Mouse (Mus musculus): ENCODE measurements around the gene Defb22.

Gene Defb22

DNA sequence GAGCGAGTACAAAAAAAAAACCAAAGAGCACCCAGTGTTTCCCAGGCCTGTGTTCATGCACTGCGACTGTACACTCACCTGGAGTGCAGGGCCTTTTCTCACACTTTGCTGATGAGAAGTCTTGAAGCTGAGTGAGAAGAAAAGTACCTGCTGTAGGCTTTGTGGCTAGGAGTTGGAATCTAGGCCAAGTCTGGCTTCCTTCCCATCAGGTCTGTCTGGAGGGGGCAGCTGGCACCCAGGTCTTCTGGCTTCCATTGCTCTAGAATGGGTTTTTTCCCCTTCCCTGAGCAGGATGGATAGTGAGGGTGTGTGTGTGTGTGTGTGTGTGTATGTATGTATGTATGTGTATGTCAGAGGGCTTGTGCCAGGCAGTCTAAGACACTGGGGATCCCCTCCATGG is 50.1 kb downstream of the Defb22 start:
- no peak for DNase-seq (ENCODE audit: low spot score in 2 of 2)

DNA sequence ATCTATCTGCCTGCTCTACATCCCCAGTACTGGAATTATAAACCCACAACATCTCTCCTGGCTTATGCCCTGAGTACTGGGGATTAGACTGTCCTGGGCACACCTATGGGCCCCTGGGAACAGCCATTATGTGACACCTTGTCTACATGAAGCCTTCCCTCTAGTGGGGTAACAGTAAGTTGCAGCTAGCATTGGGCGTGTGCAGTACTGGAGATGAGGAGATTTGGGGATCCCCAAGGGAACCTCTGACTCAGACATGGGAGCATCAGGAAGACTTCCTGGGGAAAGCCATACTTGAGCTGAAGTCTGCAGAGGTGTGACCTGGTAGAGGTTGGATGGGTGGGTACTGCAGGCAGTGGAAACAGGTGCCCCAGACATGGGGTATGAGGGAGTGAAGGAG is 51.0 kb downstream of the Defb22 start:
- no peak for DNase-seq (ENCODE audit: low spot score in 2 of 2)

DNA sequence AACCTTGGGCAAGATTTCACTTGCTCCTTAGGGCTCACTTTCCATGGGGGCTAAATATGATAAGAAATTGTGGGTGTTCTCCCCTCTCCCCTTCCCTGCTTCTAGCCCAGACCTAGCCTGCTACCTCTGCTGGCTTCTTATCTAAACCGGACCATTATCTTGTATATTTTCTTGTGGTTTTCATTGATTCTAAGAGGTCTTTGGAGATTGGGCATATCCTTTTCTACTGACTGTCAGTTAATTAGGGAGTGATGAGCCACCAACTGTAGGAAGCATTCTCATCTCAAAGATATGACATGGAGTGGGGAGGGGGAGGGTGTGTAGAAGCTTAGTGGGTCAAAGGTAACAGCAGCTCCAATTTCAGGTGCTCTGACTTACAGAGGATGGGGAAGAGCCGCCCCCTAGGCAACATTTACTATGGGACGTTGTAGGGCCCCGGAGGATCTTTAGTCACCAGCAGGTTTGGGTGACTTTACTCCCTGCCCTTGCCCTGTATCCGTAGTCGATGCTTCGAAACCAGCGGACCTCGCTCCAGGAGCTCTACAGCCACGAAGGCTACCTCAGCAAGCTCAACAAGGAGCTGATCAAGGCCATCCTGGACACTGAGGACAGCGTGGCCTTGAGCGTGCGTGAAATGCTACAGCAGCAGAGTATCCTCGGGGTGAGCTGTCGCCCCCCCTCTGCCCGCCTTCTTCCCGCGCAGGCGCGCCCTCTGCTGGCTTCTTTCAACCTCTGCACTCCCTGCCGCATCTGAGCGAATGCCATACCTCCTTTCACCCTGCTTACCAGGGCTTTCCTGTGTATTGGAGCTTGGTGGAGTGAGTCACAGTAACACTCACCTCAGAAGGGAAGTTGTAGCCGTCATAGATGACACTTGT is 52.7 kb downstream of the Defb22 start:
- DNase-seq (ENCODE audit: low spot score in 2 of 2) = peak; percentile 66 to 72

DNA sequence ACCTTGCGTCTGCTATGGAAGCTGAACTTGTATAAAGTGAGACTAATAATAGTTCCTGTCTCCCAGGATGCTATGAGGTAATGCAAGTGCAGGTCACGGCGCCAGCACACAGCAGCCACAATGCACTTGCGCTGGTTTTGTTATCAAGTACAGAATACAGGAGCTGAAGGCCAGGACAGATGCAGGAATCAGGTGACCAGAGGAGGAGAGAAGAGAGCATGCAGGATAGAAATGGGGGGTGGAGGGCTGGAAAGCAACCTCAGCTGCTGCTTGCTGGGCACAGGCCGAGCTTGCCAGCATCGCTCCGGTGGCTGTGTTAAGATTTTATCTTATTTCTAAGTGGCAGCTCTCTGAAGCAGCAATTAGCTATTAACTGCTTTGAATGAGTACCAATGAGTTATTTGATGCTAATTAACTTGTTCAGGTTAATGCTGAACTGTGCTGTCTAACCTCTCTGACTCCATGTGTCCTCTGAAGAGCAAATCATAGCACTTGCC is 53.5 kb downstream of the Defb22 start:
- no peak for DNase-seq (ENCODE audit: low spot score in 2 of 2)
